Mouse (Mus musculus) bone marrow, adult 2 months (tissue): Measurements from ENCODE around the gene Lfng.
A peak's percentile ranks its signal among the peaks of the same experiment; 100 is the strongest.

Experiments
- CTCF ChIP-seq: fragments of 200-500 bp; IDR thresholded peaks from 2 replicates; pipeline ENCODE4 v1.5.1; 2011; ENCODE audit warnings: low read length, control low read depth; ENCODE audit not compliant: control insufficient read depth, insufficient read depth
- POLR2A ChIP-seq: fragments of 200-500 bp; IDR thresholded peaks from 2 replicates; pipeline ENCODE4 v1.6.1; 2011; ENCODE audit warnings: low read depth, mild to moderate bottlenecking, control low read depth, low read length, borderline replicate concordance; ENCODE audit not compliant: control insufficient read depth

GRCm38 (mm10) chr5:140640812-140641211 lies 33.7 kb downstream of the Lfng start:
- TF ChIP-seq CTCF, result peak; percentile 30; the same call in 1 of the 2 replicates
- TF ChIP-seq POLR2A, result no peak
